Mouse (Mus musculus) spleen, adult 18-20 months (tissue): ENCODE results near the gene Mapk7.

Experiments used
- DNase-seq, 2 experiments: peaks; one replicate each; pipeline ENCODE4 v3.0.0; 2022; ENCODE audit warnings: mixed read lengths in 2 of 2

Gene Mapk7

DNA sequence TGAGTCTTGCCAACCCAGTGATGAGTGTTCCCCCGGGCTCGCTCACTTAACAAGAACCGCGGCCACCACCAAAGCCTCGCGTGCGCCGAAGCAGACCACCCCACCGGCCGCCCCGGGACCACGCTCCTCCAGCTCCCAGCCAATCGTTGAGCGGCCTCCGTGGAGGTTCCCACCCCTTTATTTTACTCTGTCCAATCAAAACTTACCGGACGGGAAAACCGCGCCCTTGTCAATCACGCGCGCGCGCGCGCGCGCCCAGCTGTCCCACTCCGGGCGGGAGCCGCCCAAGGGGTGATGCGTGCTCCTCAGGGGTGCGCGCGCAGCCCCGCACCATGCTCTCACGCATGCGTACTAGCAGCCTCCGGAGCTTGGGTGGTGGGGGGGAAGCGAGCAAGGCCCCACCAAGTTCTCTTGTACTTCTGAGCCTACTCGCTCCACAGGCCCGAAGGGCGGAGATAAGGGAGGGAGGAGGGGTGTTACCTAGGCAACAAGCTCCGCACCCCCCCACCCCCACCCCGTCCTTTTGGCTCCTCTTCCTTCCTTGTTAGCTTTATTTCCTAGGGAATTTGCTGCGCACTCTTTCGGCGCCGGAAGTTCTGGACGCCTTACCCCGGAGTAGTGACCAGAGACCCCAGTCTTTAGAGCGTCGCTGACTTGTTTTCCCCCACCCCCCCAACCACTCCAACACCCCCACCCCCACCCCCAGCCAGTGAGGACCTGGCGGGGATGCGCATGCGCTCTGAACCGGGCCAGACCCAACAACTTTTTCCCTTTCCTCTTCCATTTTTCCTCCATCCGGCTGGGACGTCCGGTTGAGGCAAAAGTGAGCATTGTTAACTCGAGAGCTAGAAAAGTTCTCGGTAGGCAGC lies at the start of gene Mapk7:
Gene Mapk7 (minus strand): TSS at position 278 of the 869 bp plus-strand sequence.
- DNase-seq, result peak; percentile 91 to 92

DNA sequence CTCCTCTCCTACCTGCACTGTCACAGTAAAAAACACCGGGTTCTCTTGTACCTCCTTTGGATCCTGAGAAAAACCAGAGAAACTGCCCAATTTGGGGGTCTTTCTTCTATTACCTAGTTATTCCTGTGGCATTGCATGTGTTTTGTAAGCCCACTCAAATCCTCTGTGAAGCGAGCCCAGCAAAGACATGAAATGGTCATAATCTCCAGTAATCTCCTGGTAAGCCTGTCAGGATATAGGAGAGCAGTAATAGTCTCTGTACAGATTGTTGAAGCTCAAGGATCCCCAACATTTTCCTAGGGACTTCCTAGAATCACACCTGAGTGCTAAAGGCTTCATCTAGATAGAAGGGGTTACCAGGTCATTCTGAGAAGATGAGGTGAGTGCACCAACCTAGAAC lies 46.9 kb upstream of the Mapk7 start:
- no peak for DNase-seq

DNA sequence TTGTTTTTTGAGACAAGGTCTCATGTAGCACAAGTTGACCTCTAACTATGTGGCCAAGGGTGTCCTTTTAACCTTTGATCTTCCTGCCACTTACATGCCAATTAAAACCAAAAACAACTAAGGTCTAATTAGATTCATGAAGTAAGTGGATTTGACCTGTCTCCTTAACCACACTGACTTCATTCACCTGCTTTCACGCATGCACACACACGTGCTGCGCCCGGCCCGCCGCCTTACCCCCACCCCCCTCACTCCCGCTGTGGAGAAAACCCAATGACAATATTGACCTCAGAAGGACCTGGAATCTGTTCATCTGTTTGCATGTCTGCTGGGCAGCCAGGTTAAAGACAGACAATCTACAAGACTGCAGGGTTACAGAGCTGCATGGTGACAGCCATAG lies 46.4 kb upstream of the Mapk7 start:
- no peak for DNase-seq

DNA sequence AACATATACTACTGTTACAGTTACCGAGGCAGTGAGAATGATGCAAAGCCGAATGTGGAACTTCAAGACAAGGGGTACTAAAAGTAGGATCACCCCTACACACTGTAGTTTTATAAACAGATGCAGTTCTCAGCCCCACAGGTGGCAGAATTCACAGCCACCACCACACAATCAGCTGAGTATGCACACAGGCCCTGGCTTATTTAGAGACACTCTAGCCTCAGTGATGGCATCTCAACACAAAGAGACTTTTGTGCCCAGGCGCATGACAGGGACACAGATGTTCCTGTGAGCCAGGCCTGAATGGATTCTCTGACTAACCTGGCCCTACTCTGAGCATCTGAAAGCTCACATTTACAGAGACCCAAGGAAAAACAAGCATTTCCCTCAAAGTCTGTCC lies 43.2 kb upstream of the Mapk7 start:
- no peak for DNase-seq

DNA sequence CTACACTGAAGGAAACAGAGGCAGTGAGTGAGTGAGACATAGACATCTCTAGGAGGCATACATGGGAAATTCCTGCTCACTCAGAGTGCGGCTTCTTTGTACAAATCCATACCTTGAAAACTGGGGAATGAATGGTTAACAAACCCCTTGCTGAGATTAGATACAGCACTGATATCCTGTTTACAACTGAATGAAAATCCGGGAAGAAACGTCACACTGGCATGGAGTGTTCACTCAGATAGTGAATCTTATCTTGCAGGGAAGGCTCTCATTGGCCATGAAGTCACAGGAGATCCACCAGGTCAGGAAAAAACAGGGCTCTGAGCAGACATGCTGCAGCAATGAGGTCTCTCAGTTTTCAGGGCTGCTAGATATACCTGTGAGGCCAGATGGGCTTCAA lies 42.7 kb upstream of the Mapk7 start:
- no peak for DNase-seq

DNA sequence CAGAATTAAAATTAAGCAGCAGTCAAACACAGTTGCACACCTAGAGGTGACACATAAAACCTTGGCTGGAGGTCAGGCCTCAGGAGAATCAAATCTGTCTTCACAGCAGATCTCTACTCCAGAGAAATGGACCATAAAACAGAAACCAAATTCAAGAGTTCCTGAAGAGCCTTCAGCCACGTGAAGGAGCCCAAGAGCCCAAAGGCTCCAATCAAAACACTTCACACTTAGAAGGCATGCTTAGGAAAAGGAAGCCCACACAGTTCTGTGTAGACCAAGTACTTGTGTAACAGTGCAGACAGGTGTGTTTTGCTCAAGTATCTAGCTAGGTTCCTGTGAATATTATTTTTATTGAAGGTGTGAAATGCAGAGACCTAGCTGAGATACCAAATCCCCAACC lies 41.3 kb upstream of the Mapk7 start:
- DNase-seq, result no peak

DNA sequence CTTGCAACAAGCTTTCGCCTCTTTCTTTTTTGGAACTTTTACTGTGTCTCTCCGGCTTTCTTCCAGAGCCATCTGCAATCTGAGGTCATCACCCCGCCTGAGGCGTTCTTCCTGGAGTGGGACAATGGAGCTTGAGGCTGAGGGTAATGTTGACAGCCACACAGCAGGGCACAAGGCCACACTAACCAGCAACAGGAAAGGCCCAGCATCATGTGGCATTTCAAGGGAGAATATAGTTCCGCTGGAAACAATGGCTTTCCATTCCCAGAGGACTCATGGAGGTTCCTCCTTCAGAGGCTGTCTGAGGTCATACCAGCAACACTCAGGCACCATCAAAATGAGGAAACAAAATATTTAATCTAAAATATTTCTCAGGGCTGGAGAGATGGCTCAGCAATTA lies 39.4 kb upstream of the Mapk7 start:
- no peak for DNase-seq

DNA sequence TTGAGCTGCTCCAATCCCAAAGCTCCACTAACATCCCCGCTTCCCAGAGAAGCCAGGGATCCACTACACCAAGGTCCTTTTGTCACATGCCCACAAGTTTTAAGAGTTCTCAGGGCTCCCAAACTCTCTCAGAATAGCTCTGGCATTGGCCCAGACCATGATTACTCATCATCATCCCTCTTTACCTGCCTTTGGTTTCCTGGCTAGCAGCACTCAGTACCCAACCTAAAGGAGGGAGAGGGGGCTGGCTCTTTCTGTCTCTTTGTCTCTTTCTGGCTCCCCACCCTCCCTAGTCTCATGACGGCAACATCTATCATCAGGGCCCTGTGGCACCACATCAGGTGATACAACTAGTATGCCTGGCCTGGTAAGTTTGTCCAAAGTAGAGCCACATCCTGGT lies 38.6 kb upstream of the Mapk7 start:
- no peak for DNase-seq

DNA sequence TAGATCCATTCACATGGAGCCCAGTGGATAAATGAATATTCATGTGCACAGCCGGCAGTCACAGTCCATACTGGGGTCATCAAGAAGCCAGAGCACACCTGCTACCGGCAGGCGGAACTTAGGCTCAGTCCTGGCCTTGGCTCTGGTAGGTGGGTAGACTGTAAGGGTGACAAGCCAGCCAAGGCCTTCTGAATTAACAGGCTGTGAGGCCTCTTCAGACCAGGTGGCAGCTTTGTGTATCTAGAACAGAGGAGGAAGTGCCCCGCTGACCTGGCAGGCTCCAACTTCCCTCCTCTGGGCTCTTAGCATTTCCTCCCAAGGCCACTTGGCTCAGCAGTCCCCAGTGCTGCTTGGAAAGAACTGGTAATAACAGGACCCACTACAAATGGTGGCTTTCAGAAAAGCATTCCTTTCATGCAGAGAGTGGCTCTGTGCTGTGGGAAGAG lies 35.1 kb upstream of the Mapk7 start:
- no peak for DNase-seq

DNA sequence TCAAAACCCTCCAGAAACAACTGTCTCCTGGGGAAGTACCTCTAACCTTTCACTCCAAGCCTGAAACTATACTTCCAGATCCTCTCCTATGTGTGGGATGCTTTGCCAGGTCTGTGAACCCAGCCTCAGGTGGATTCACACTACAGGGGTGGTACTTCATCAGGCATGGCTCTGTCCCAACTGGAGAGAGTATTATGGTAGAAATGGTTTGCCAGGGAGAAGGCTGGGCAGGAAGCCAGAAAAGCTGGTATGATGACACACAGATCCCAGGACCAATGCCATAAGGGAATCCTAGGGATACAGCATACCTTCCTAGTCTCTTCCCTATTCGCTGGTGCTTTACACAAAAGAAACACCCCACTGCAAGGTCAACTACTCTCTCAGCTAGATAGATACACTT lies 32.7 kb upstream of the Mapk7 start:
- DNase-seq, result no peak

DNA sequence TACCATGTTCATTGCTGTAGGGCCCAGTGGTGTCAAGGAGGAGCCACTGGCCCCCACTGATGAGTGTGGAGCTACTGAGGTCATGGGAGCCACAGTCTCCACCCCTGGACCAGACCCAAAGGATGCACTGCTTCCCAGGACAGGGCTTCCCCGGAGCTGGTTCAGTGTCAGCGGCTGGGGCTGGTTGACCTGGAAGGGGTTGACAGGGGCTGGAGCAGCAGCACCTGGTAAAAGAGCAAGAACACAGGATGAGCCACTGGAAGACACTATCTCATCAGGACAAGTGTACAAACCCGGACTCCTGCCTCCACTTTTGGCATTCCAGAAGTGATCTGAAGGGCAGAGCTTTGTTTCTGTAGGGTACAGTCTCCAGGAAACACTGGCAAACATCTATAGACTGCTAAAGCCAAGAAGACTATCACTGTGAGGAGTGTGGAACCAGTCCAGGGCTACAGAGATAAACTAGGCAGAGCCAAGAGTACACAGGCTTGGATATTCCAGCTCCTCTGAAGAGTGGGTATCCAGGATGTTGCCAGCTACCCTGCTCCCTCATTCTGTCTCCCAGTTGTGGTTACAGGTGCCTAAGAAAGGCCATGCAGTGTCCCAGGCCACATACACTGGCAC lies 25.4 kb upstream of the Mapk7 start:
- DNase-seq, result no peak

DNA sequence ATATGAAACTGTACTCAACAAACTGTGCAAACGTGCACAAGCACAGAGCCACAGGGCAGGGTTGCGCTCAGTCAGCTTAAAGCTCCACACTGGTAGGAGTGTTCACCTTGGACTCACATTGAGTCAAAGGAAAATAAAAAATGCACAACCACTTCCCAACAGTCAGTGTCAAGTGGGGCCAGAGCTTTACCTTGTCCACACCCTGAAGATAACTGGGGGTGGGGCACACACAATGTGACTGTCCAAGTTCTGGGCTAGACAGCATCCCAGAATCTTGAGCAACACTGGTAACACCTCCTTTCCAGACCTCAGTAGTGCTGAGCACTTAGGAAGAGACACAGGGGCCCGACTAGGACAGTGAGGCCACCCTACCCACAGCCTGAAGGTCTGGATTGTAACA lies 24.7 kb upstream of the Mapk7 start:
- no peak for DNase-seq

DNA sequence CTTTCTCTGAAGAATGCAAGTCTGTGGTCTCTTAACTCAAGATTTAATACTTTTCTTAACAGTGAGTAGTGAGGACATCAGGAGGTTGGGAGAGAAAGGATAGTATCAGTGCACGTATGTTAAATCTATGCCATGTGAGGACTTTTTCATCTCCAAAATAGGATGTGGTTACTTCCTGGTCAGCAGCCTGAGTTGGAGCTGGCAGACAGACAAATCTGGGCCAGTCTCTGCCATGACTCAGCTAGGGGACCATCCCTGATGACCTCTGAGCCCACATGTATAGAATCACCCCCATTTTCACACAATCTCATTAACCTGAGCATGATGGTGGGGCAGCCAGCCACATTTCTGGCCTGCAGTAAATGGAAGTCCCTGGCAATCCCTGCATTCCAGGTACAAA lies 23.8 kb upstream of the Mapk7 start:
- no peak for DNase-seq

DNA sequence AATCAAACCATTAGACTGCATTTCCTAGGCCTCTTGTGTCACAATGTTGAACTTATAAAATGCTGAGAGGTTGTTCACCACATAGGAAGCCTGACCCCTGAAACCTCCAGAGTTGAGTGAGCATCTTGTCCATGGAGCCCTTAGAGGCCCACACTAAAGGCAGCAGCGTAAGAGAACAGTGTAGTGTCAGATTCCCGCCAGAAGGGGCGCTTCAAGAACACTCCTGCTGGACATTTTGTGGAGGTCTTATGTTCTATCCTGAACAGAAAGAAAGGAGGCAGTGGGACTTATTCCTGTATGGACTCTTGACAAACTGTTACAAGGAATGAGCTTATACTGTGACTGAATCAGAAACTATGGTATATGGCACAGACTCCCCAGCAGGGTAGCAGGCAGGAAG lies 20.7 kb upstream of the Mapk7 start:
- no peak for DNase-seq

DNA sequence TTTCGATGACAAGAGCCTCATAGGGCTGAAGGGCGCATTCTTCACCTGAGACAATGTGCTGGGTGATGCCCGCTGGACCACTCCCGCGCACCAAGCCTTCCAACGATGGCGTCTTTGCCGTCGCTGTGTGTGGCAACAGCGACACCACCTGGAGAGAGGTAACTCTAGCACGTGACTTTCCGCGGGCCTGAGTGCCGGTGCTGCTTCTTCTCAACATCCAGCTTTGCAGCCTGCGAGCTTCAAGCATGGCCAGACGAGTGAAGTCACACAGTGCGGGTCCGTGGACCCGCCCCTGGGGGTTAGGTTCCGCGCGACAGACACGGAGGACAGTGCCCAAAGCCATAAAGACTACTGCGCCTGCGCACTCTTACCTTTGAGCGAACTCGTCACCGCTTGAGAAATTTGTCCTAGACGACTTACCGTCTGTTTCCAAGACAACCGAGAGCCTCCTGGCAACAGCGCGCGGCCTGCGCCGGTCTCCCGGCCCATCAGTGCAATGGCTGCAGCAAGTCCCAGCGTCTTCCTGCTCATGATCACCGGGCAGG lies 10.6 kb upstream of the Mapk7 start, which contains the start of gene B9d1:
Gene B9d1 (plus strand): TSS at position 432 of the 545 bp plus-strand sequence.
- peak; percentile 86 to 92 for DNase-seq

DNA sequence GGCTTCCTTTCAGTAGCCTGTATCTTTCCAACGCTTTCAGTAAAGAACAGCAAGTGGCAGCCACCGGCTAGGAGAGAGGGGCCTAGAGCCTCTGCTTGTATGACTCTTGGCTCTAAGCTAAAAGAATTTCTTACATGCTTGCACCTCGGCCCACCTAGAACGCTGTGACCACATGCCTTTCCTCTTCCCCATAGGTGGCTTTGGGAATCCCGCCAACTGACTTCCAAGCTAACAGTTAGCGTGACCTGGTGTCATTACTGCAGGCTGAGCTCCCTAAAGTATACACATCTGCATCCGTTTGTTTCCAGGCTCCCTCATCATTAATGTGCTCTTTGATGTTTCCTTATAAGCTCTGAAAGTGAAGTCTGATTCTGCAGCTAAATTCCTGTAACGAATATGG lies 9.7 kb upstream of the Mapk7 start:
- DNase-seq, result no peak

DNA sequence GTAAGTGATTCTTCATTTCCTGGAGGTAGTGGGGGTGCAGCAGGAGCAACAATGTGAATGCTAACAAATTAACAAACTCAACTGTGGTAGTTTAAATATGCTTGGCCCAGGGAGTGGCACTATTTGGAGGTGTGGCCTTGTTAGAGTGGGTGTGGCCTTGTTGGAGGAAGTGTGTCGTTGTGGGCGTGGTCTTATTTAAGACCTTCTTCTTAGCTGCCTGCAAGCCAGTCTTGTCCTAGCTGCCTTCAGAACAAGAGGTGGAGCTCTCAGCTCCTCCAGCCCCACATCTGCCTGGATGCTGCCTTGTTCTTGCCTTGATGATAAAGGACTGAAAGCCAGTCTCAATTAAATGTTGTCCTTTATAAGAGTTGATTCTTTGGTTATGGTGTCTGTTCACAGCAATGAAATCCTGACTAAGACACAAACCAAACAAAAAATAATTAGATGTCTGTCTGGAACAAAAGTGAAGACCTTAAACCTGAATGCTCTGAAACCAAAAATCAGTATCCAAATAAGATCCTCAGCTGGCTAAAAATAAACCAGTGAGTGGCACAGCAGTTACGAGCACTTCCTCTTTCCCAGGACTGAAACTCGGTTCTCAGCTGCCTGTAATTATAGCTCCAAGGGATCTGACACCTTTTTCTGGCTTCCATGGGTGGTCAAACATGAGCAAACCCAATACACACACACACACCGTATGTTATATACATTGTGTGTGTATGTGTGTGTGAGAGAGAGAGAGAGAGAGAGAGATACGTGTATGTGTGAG lies 4.7 kb upstream of the Mapk7 start:
- DNase-seq, result no peak

DNA sequence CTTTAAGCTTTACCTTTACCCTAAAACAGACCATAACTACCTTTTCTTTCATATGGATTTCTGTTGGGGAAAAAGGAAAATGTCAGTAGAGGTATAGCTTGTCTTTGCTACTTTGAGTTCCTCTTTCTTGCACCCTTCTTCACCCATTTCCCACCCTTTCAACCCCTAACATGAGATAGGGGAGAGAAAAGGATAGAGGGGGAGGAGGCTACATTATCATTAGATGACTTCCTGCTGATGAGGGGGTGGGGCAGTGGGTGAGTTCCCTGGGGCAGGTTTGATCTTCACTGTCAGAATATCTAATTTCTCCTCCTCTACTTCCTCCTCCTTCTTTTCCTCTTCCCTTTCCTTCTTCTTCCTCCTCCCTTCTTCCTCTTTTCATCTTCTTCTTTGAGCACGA lies 3.3 kb upstream of the Mapk7 start:
- DNase-seq, result no peak

DNA sequence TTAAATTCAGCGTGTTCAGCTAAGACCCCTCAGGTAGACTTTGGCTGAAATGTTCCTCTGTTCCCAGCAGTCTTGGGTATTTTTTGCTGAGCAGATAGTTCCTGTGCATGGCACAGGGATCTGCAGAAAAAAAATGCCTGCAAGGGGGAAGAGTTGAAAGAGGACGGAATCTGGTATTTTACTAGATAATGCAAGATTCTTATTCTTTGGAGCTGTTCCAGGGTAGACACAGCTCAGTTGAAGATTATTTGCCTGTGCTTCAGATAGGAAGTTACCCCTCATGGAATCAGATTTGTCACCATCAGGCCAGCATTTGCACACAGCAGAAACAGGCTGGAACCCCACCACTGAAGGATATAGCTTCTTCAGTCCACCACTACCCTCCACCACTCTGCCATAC lies 1.3 kb upstream of the Mapk7 start:
- no peak for DNase-seq

DNA sequence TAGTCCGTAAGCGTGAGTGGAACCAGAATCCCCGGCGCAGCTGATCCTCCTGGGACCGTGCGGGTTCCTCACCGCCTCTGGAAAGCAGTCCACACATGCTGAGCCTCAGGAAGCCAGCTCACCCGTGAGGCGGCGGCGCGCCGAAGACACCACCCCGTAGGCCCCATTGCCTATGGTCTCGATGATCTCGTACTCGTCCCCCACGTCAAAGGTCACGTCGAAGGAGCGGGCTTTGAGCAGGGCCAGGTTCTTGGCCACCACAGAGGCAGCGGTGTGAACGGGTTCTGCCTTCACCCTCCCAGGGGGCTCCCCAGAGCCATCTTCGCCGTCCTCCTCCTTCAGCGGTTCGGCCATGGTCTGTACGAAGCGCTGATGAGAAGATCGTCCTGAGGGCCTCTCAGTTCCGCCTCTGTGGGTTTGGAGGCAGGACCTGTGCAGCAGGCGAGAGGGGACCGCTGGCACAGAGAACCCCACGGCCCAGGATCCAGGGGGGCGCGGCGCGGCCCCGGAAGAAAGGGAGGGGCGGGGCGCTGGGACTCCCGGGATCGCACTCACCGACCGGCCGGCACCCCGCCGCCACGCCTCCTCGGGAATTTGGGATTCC lies 579 bp downstream of the Mapk7 start:
- no peak for DNase-seq

DNA sequence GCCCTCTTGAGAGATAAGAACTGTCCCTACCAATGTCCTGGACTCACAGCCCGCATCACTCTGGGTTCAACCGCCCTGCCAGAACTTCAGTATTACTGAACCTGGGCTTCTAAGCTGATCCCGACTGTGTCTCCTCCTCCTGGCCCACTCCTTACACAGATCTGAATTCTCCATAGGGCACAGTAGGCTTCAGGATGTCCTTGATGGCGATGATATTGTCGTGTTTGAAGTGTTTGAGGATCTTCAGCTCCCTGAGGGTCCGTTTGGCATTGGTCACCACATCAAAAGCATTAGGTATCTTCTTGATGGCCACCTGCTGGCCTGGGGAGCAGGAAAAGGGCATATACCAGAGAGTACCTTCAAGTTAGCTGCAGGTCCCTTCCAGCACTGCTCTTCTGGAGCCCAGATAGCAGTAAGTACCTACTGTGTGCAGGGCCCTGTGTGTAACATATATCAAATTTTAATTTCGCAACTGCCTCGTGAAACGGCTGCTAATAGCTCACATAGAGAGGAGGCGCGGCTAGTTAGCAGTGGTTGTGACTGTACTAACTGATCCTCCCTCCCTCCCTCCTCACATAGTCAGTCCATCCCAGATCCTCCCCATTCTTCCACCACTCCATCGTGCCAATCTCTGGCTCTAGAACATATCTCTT lies 1.3 kb downstream of the Mapk7 start:
- no peak for DNase-seq

DNA sequence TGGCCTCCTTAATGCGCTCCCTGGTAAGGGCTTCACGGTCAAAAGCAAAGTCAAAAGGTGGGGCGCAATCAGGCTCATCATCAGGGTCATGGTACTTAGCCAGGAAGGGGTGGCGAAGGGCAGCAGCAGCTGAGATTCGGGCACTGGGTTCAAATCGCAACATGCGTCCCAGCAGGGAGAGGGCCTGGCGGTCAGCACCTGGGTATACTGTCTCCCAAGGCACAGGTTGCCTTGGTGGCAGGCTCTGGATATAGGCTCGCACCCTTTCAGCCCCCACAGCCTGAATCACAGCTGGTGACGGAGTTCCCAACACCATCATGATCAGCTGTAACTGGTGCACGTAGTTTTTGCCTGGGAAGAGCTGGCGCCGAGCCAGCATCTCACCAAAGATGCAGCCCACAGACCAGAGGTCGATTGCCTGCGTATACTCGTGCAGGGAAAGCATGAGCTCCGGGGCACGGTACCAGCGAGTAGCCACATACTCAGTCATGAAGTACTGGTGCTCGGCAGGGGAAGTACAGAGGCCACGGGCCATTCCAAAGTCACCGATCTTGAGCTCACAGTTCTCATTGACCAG lies 3.2 kb downstream of the Mapk7 start:
- DNase-seq, result no peak
